Mouse (Mus musculus) testis, adult 2 months (tissue): ENCODE results near the gene Des. TPM values are rescaled to one million over a fixed set of nuclear protein-coding genes. Genes with fewer than 3 reads are reported as not detected.
A peak's percentile ranks its signal among the peaks of the same experiment; 100 is the strongest.

Experiments used
- H3K27ac ChIP-seq: fragments of 200-500 bp; 2 replicates; pipeline ENCODE4 v1.5.1; 2012; ENCODE audit warnings: low read depth, low read length; ENCODE audit not compliant: control insufficient read depth, insufficient read depth
- H3K27me3 ChIP-seq: fragments of 200-500 bp; 2 replicates; pipeline ENCODE4 v1.6.1; 2012; ENCODE audit warnings: mild to moderate bottlenecking, low read length, moderate library complexity; ENCODE audit not compliant: control insufficient read depth, insufficient read depth
- H3K36me3 ChIP-seq: fragments of 200-500 bp; 2 replicates; pipeline ENCODE4 v1.6.1; 2012; ENCODE audit warnings: mild to moderate bottlenecking, low read length; ENCODE audit not compliant: control insufficient read depth, insufficient read depth
- H3K4me1 ChIP-seq: fragments of 200-500 bp; 2 replicates; pipeline ENCODE4 v1.6.1; 2012; ENCODE audit warnings: low read length; ENCODE audit not compliant: control insufficient read depth, insufficient read depth
- H3K4me3 ChIP-seq: fragments of 200-500 bp; 2 replicates; pipeline ENCODE4 v1.5.1; 2012; ENCODE audit warnings: low read depth, mild to moderate bottlenecking, low read length, moderate library complexity, mixed read lengths; ENCODE audit not compliant: control insufficient read depth
- CTCF ChIP-seq: fragments of 200-500 bp; IDR thresholded peaks from 2 replicates; pipeline ENCODE4 v1.5.1; 2012; ENCODE audit warnings: low read depth, mild to moderate bottlenecking, inconsistent platforms, low read length, moderate library complexity; ENCODE audit not compliant: control insufficient read depth, insufficient read depth, insufficient replicate concordance
- POLR2A ChIP-seq: fragments of 200-500 bp; IDR thresholded peaks from 2 replicates; pipeline ENCODE4 v1.6.1; 2012; ENCODE audit warnings: low read depth, mild to moderate bottlenecking, inconsistent platforms, low read length, moderate library complexity; ENCODE audit not compliant: control insufficient read depth
- polyA plus RNA-seq: library from polyadenylated mRNA; depleted of rRNA; stranded (reverse); fragments of >200 nt; gene quantifications from 2 replicates; pipeline ENCODE4 v1.2.3, GENCODE M21; 2012

The Des gene
- polyA plus RNA-seq, 1 experiment = 3.6 TPM

DNA sequence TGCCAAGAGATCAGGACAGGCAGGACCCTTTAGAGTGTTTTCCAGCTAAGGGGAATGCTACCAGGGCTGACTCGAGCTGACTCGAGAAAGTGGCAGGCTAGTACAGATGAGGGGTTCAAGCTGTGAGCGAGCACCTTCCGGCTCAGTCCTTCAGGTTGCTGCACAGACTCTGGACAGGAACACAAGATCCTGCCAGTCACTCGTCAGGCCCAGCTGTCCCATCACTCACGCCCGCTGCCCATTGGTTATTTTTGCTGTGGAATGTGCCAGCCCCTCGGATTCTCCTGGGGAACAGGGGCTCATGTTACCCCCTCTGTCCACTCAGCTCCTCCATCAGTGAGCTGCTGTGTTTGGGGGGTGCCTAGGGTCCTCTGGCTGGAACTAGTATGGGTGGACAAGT, 19.8 kb downstream of the Des start:
- Histone ChIP-seq H3K4me1 (peaks cover 15% of the 10 kb centered on the region), H3K27ac (no peak overlapping the region), H3K27me3 (peaks cover 2% of the 10 kb centered on the region), H3K4me3 (no peak overlapping the region), H3K36me3 (no peaks in the 10 kb centered on the region)
- no peak for TF ChIP-seq POLR2A
- no peak for TF ChIP-seq CTCF

GRCm38 (mm10) chr1:75380951-75381350, 20.8 kb downstream of the Des start:
- Histone ChIP-seq H3K36me3 (no peaks in the 10 kb centered on the region), H3K27me3 (peaks cover 2% of the 10 kb centered on the region), H3K4me1 (peaks cover 12% of the 10 kb centered on the region), H3K4me3 (no peak overlapping the region), H3K27ac (no peak overlapping the region)
- no peak for TF ChIP-seq CTCF
- TF ChIP-seq POLR2A = no peak

DNA sequence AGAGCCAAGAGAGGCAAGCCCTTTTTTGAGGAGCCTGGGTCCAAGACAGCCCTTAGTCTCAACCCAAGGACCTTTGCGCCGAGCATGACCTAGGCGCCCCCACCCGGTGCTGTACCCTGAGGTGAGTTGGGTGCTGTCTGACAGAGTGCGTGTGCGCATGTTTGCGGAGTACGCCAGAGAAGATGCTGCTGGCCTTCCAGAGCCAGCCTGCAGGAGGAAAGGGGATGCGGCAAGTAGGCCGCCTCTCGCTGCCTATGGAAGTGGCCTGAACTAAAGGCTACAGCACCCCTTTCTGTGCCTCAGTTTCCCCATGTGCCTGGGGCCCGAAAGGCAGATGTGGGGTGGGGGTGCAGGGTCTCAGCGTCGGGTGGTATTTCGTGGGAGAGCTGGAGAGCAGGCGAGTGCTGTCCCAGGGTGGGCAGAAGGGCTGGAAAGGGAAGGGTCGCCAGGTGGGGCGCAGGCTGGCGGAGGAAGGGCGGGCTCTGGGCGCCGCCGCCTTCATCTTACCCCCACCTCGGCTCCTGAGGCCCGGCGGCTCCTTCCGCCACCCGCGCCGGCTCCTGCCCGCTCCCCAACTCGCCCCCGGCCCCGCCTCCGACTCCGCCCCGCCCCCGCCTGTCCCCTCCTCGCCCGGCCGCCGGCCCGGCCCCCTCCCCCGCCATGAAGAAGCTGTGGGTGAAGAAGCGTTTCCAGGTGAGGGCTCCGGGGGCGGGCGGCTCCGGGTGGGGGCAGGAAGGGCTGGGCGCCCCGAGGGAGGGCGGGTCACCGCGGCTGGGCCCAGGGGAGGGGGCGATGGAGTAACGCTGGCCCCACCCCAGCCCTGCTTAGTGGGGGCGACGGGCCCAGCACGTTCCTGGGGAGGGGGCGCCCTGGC, 21.6 kb downstream of the Des start:
- H3K27ac ChIP-seq = peak overlapping the region; percentile 46; the same call in 1 of the 2 replicates
- peak overlapping the region; percentile 45 for H3K4me3 ChIP-seq
- TF ChIP-seq POLR2A = no peak
- TF ChIP-seq CTCF = no peak
- no peaks in the 10 kb centered on the region for H3K36me3 ChIP-seq
- H3K27me3 ChIP-seq = peaks cover 2% of the 10 kb centered on the region
- H3K4me1 ChIP-seq = peaks cover 12% of the 10 kb centered on the region

- peaks cover 2% of the 10 kb centered on the region for H3K27me3 ChIP-seq
- TF ChIP-seq POLR2A (no peak), CTCF (no peak)
- no peak overlapping the region for H3K27ac ChIP-seq
- peaks cover 12% of the 10 kb centered on the region for H3K4me1 ChIP-seq
- H3K36me3 ChIP-seq = no peaks in the 10 kb centered on the region
- peak overlapping the region; percentile 25 for H3K4me3 ChIP-seq
These were observed 22.4 kb downstream of the Des start for GRCm38 (mm10) chr1:75382356-75383071.

DNA sequence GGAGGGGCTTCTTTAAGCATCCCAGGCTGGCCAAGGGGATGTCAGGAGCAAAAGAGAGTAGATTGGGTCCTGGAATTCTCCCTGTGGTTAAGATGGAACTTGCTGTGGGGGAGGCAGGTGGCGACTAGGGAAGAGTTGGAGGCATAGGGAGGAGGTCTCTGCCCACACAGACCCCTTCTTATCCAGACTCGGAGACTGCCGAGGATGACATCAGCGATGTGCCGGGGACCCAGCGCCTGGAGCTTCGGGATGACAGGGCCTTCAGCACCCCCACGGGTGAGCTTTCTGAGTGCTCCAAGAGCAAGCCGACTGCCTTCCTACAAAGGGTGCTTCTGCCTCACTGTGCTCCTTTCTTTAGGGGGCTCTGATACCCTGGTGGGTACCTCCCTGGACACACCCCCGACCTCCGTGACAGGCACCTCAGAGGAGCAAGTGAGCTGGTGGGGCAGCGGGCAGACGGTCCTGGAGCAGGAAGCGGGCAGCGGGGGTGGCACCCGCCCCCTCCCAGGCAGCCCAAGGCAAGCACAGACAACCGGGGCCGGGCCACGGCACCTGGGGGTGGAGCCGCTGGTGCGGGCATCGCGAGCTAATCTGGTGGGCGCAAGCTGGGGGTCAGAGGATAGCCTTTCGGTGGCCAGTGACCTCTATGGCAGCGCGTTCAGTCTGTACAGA, 24.5 kb downstream of the Des start:
- Histone ChIP-seq H3K4me1 (peaks cover 25% of the 10 kb centered on the region), H3K27me3 (peaks cover 2% of the 10 kb centered on the region), H3K27ac (no peak overlapping the region), H3K36me3 (no peaks in the 10 kb centered on the region), H3K4me3 (no peak overlapping the region)
- TF ChIP-seq POLR2A = no peak
- no peak for TF ChIP-seq CTCF

- no peaks in the 10 kb centered on the region for H3K36me3 ChIP-seq
- H3K27ac ChIP-seq = no peak overlapping the region
- no peak overlapping the region for H3K4me3 ChIP-seq
- H3K27me3 ChIP-seq = peaks cover 2% of the 10 kb centered on the region
- no peak for TF ChIP-seq POLR2A
- TF ChIP-seq CTCF = no peak
- peaks cover 25% of the 10 kb centered on the region for H3K4me1 ChIP-seq
These were observed 25.1 kb downstream of the Des start for GRCm38 (mm10) chr1:75385142-75385730.
